Mouse (Mus musculus): ENCODE results near the gene Dus1l. TPM values are rescaled to one million over a fixed set of nuclear protein-coding genes. Genes with fewer than 3 reads are reported as not detected.
"Not testable (repeated sequence)": the region's sequence is repeated elsewhere in the genome, so short reads cannot be mapped to it uniquely, and the experiment has no call there.

Dus1l gene
- 45.2 and 48.6 TPM in 2 replicates for polyA plus RNA-seq (2015; fragmentation: Nextera tagmentation; extraction: Ambion mirVana)

GRCm38 (mm10) chr11:120795756-120796613 is at the start of gene Dus1l:
Dus1l (minus strand) TSS chr11:120796403.
- ATAC-seq (ENCODE audit: low FRiP score, low read depth), result peak; percentile 87
- H3K27ac ChIP-seq (replicated peaks), result peak within 1 kb of the TSS; percentile 84
- WGBS, result 3% methylated on average over 59 of the region's 59 CpGs
- peak within 1 kb of the TSS; percentile 97 for H3K9ac ChIP-seq
- peak within 1 kb of the TSS; percentile 98 for H3K4me3 ChIP-seq
- no peaks in the 10 kb centered on the region for H3K27me3 ChIP-seq
- peaks cover 16% of the 10 kb centered on the region for H3K36me3 ChIP-seq
- H3K4me1 ChIP-seq (replicated peaks), result peaks cover 27% of the 10 kb centered on the region
- peak within 1 kb of the TSS; percentile 98 for H3K4me2 ChIP-seq
- H3K9me3 ChIP-seq, result no peaks in the 10 kb centered on the region

DNA sequence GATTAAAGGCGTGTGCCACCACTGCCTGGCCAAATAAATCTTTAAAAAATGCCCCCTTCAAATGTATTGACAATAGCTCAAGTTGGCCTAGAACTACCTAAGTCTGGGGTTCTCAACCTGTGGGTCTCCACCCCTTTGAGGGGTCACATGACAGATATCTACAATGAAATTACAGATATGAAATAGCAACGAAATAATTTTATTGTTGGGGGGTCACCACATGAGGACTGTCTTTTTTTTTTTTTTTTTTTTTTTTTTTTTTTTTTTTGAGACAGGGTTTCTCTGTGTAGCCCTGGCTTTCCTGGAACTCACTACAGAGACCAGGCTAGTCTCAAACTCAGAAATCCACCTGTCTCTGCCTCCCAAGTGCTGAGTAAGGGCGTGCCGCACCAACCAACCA is 48.1 kb upstream of the Dus1l start:
- WGBS, result 93% methylated on average over 4 of the region's 4 CpGs
- no peak for ATAC-seq (ENCODE audit: low FRiP score, low read depth)

GRCm38 (mm10) chr11:120833555-120834280 is 37.5 kb upstream of the Dus1l start:
- Histone ChIP-seq H3K4me3 (no peak overlapping the region), H3K27ac (replicated peaks) (peak overlapping the region; percentile 72), H3K27me3 (no peaks in the 10 kb centered on the region), H3K4me2 (no peak overlapping the region), H3K36me3 (no peaks in the 10 kb centered on the region), H3K4me1 (replicated peaks) (peaks cover 4% of the 10 kb centered on the region; the same call in 1 of the 2 replicates), H3K9ac (no peak overlapping the region), H3K9me3 (no peaks in the 10 kb centered on the region)
- WGBS, result 39% methylated on average over 8 of the region's 8 CpGs
- peak; percentile 83 for ATAC-seq (ENCODE audit: low FRiP score, low read depth)

More for the DNA sequence above, 48.1 kb upstream of the Dus1l start:
- Histone ChIP-seq H3K9ac (no peak overlapping the region), H3K4me1 (replicated peaks) (no peaks in the 10 kb centered on the region), H3K36me3 (no peaks in the 10 kb centered on the region), H3K27ac (replicated peaks) (no peak overlapping the region), H3K4me3 (no peak overlapping the region), H3K27me3 (no peaks in the 10 kb centered on the region), H3K9me3 (no peaks in the 10 kb centered on the region), H3K4me2 (no peak overlapping the region)

DNA sequence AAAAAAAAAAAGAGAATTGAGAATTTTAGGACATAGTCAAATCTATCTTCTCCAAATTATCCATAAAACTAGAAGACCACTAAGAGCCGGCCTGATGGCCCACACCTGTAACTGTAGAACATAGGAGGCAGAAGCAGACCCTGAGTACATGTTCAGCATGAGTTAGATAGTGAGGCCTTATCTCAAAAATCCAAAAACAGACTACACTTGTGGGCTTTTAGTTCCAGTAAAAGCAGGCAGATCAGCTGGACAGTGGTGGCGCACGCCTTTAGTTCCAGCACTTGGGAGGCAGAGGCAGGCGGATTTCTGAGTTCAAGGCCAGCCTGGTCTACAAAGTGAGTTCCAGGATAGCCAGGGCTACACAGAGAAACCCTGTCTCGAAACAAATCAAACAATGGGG is 36.8 kb upstream of the Dus1l start:
- 93% methylated on average over 5 of the region's 5 CpGs for WGBS
- H3K9ac ChIP-seq; ATAC-seq (ENCODE audit: low FRiP score, low read depth): not testable (repeated sequence)

GRCm38 (mm10) chr11:120831659-120832440 is 35.6 kb upstream of the Dus1l start:
- Histone ChIP-seq H3K27me3 (no peaks in the 10 kb centered on the region), H3K9me3 (no peaks in the 10 kb centered on the region), H3K27ac (replicated peaks) (no peak overlapping the region), H3K4me1 (replicated peaks) (peaks cover 4% of the 10 kb centered on the region; the same call in 1 of the 2 replicates), H3K36me3 (no peaks in the 10 kb centered on the region), H3K9ac (no peak overlapping the region), H3K4me3 (no peak overlapping the region), H3K4me2 (no peak overlapping the region)
- 87% methylated on average over 3 of the region's 3 CpGs for WGBS
- ATAC-seq (ENCODE audit: low FRiP score, low read depth), result no peak

More for the DNA sequence above, 36.8 kb upstream of the Dus1l start:
- H3K36me3 ChIP-seq; H3K4me3 ChIP-seq; H3K4me2 ChIP-seq; H3K4me1 ChIP-seq (replicated peaks); H3K9me3 ChIP-seq; H3K27me3 ChIP-seq: not testable (repeated sequence)
- H3K27ac ChIP-seq (replicated peaks), result peak overlapping the region; percentile 72

DNA sequence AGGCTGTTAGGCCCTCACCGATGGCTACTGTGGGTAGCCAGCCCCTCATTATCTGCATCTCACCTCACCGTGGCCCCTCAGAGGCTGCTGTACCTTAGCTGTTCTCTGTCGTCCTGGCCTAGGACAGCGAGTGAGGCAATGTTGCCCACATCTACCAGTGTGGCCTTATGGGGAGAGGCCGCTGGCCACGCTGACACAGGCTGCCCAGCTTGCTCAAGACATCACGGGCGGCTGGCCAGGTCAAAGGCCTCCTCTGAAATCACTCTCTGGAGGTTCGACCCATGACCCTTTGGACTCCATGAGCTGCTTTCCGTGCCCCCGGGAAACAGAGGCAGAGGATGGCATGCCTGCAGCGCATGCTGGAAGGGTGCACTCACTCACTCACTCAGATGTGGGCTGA is 34.5 kb upstream of the Dus1l start:
- Histone ChIP-seq H3K9me3 (no peaks in the 10 kb centered on the region), H3K9ac (no peak overlapping the region), H3K36me3 (no peaks in the 10 kb centered on the region; the same call in 1 of the 2 replicates), H3K4me1 (replicated peaks) (peaks cover 10% of the 10 kb centered on the region), H3K27ac (replicated peaks) (no peak overlapping the region), H3K27me3 (no peaks in the 10 kb centered on the region), H3K4me2 (no peak overlapping the region), H3K4me3 (no peak overlapping the region)
- 81% methylated on average over 12 of the region's 12 CpGs for WGBS
- no peak for ATAC-seq (ENCODE audit: low FRiP score, low read depth)

DNA sequence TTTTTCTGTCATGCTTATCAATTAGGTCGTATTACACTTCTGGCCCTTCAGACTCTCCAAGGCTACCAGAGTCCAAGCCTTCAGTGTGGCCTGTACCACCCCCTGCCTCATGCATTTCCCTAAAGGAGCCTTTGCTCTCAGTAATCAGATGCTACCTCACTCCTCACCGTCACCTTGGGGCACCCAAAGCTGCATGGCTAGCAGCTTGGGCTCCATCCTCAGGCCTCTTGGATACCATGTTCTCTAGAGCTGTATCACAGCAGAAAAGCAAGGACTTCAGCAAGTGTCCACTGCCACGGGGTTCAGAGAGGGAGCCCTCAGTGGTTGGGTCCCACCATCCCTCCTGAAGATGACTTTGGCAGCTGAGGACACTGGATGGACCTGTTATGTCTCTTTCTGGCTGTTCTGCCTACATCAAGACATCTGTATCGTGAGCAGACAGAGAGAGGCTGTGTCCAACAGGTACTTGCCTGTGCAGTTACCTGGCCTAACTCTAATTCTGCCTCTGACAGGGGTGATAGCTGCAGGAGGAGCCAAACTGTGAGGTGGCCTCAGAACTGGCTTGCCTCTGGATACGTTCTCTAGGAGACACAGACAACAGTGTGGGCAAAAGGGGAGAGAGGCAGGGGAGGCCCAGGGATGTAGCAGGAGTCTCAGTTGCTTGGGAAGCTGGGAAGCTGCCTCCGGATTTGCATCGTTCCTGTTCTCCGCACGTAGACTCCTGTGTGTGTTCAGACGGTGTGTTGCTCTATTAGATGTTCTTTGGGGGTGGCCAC is 33.7 kb upstream of the Dus1l start:
- Histone ChIP-seq H3K9me3 (no peaks in the 10 kb centered on the region), H3K4me3 (no peak overlapping the region), H3K4me1 (replicated peaks) (peaks cover 17% of the 10 kb centered on the region), H3K36me3 (no peaks in the 10 kb centered on the region; the same call in 1 of the 2 replicates), H3K9ac (no peak overlapping the region), H3K27me3 (no peaks in the 10 kb centered on the region), H3K27ac (replicated peaks) (no peak overlapping the region), H3K4me2 (no peak overlapping the region)
- 93% methylated on average over 10 of the region's 10 CpGs for WGBS
- ATAC-seq (ENCODE audit: low FRiP score, low read depth), result no peak

DNA sequence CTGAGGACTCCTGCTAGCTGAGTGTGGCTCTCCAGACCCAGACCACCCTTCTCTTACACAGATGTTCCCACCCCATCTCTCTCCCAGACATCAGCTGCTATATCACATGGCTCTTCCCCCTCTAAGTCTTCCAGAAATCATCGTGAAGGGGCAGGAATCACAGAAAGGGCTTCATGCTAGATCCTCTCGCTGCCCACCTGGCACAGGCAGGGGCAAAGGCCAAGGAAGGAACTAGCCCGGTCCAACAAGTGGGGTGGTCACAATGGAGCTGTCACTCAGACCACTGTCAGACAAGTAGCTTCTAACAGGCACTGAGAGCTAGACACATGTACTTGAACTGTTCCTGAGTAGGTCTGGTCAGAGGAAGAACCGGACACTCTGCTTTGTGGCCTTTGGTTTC is 32.2 kb upstream of the Dus1l start:
- no peak for ATAC-seq (ENCODE audit: low FRiP score, low read depth)
- H3K27ac ChIP-seq (replicated peaks), result no peak overlapping the region
- no peak overlapping the region for H3K9ac ChIP-seq
- H3K4me3 ChIP-seq, result no peak overlapping the region
- H3K9me3 ChIP-seq, result no peaks in the 10 kb centered on the region
- 74% methylated on average over 4 of the region's 4 CpGs for WGBS
- H3K27me3 ChIP-seq, result no peaks in the 10 kb centered on the region
- no peaks in the 10 kb centered on the region; the same call in 1 of the 2 replicates for H3K36me3 ChIP-seq
- no peak overlapping the region for H3K4me2 ChIP-seq
- H3K4me1 ChIP-seq (replicated peaks), result peaks cover 16% of the 10 kb centered on the region

- no peaks in the 10 kb centered on the region for H3K27me3 ChIP-seq
- H3K4me2 ChIP-seq, result no peak overlapping the region
- H3K27ac ChIP-seq (replicated peaks), result peak overlapping the region; percentile 100
- H3K36me3 ChIP-seq, result no peaks in the 10 kb centered on the region; the same call in 1 of the 2 replicates
- WGBS, result 79% methylated on average over 8 of the region's 8 CpGs
- no peaks in the 10 kb centered on the region for H3K9me3 ChIP-seq
- H3K4me3 ChIP-seq, result no peak overlapping the region
- ATAC-seq (ENCODE audit: low FRiP score, low read depth), result no peak
- peaks cover 35% of the 10 kb centered on the region for H3K4me1 ChIP-seq (replicated peaks)
- peak overlapping the region; percentile 85; the same call in 1 of the 2 replicates for H3K9ac ChIP-seq
Observed at GRCm38 (mm10) chr11:120826016-120826953, 30.1 kb upstream of the Dus1l start.

- H3K36me3 ChIP-seq, result peaks cover 8% of the 10 kb centered on the region; the same call in 1 of the 2 replicates
- H3K4me3 ChIP-seq, result peak overlapping the region; percentile 64
- peaks cover 44% of the 10 kb centered on the region for H3K4me1 ChIP-seq (replicated peaks)
- H3K9ac ChIP-seq, result peak overlapping the region; percentile 85
- H3K9me3 ChIP-seq, result no peaks in the 10 kb centered on the region
- no peaks in the 10 kb centered on the region for H3K27me3 ChIP-seq
- peak overlapping the region; percentile 100 for H3K27ac ChIP-seq (replicated peaks)
- WGBS, result 47% methylated on average over 4 of the region's 4 CpGs
- peak overlapping the region; percentile 85 for H3K4me2 ChIP-seq
- ATAC-seq (ENCODE audit: low FRiP score, low read depth), result no peak
Observed at GRCm38 (mm10) chr11:120825289-120825863, 29.2 kb upstream of the Dus1l start.
